8 mouse cellular contexts compared by ENCODE assay signal in genomic region chr8:79384276-79385271, GRCm38 (mm10). TPM values are rescaled to one million over a fixed set of nuclear protein-coding genes. Genes with fewer than 3 reads are reported as not detected.
DNase-seq lines count a peak whose midpoint lies in the region; ATAC-seq lines count a peak whose summit lies in the region.

No protein-coding gene starts in this region.

- no peak for DNase-seq in heart, adult 9 months (ENCODE audit: low spot score in 2 of 2)
- DNase-seq in embryo, embryonic 11 days: peak; percentile 30
- DNase-seq in frontal cortex, postnatal 25 days (ENCODE audit: low spot score in 2 of 2): no peak
- no peak for DNase-seq in left cerebral cortex, postnatal 36 days (ENCODE audit: low spot score in 2 of 2)
- DNase-seq in urinary bladder, adult 2 months (ENCODE audit: low spot score): no peak

- intact Hi-C loops in left cerebral cortex, postnatal 36 days (cut with DNase I): no loop called here

- H3K27ac ChIP-seq in heart, embryonic 13.5 days (replicated peaks): no peak overlapping the region
- no peak overlapping the region for H3K27ac ChIP-seq in hindbrain, embryonic 15.5 days (replicated peaks)

- peak overlapping the region; percentile 67 for H3K9ac ChIP-seq in heart, embryonic 13.5 days
- H3K9ac ChIP-seq in hindbrain, embryonic 15.5 days: no peak overlapping the region

- WGBS in heart, embryonic 13.5 days: 23% methylated on average over 25 of the region's 25 CpGs
- 23% methylated on average over 25 of the region's 25 CpGs for WGBS in hindbrain, embryonic 15.5 days

- H3K4me1 ChIP-seq in heart, embryonic 13.5 days: peaks cover 66% of the 10 kb centered on the region
- peaks cover 62% of the 10 kb centered on the region for H3K4me1 ChIP-seq in hindbrain, embryonic 15.5 days (replicated peaks)

- ATAC-seq in heart, embryonic 13.5 days (ENCODE audit: extremely low read depth, insufficient number of reproducible peaks, low FRiP score, low TSS enrichment): no peak
- no peak for ATAC-seq in hindbrain, embryonic 15.5 days (ENCODE audit: low FRiP score, low read depth)
- ATAC-seq in megakaryocyte-erythroid progenitor cell, adult 5-6 weeks (replicated peaks; ENCODE audit: low FRiP score, low TSS enrichment, poor library complexity, severe bottlenecking): 0 out of 2 replicates have a peak, but pooled peaks have one; percentile 24

- H3K4me2 ChIP-seq in heart, embryonic 13.5 days: peak overlapping the region; percentile 59
- H3K4me2 ChIP-seq in hindbrain, embryonic 15.5 days: peak overlapping the region; percentile 9

- H3K36me3 ChIP-seq in heart, embryonic 13.5 days: peaks cover 15% of the 10 kb centered on the region
- H3K36me3 ChIP-seq in hindbrain, embryonic 15.5 days: no peaks in the 10 kb centered on the region

- H3K4me3 ChIP-seq in heart, embryonic 13.5 days: peak overlapping the region; percentile 22
- H3K4me3 ChIP-seq in hindbrain, embryonic 15.5 days: no peak overlapping the region

- no peaks in the 10 kb centered on the region for H3K27me3 ChIP-seq in heart, embryonic 13.5 days (replicated peaks)
- H3K27me3 ChIP-seq in hindbrain, embryonic 15.5 days: no peaks in the 10 kb centered on the region

- no peaks in the 10 kb centered on the region for H3K9me3 ChIP-seq in heart, embryonic 13.5 days
- no peaks in the 10 kb centered on the region for H3K9me3 ChIP-seq in hindbrain, embryonic 15.5 days

RNA-seq across cellular contexts. Expression of gene Smad1, which starts 14.7 kb away (rescaled TPM):
- 19.0 and 20.2 TPM in 2 replicates for polyA plus RNA-seq in heart, embryonic 13.5 days (2015; fragmentation: Nextera tagmentation; extraction: Ambion mirVana)
- polyA plus RNA-seq in hindbrain, embryonic 15.5 days (2015; fragmentation: Nextera tagmentation; extraction: Ambion mirVana): 57.6 and 62.9 TPM in 2 replicates
- 4.2 and 5.1 TPM in 2 replicates for total RNA-seq in megakaryocyte-erythroid progenitor cell, adult 5-6 weeks (2014; fragmentation: Nextera tagmentation)
- total RNA-seq in megakaryocyte-erythroid progenitor cell, adult 5-6 weeks (2017): 1.8 and 8.9 TPM in 2 replicates
- 10 to 100 TPM; 29.4 to 30.1 TPM for total RNA-seq in left cerebral cortex, postnatal 36 days (2021)
- polyA plus RNA-seq in urinary bladder, adult 2 months (2012; rRNA removed): 32.6 and 35.6 TPM in 2 replicates
